Mouse (Mus musculus) cerebellum, adult 2 months (tissue): ENCODE measurements at regions not wholly inside any gene's neighbourhood (a gene's known extent, or its start where the extent isn't known, plus 50 kb on each side); places are given as distances from the start of the nearest gene placed in this dataset.

Experiments used
- DNase-seq, 2 experiments: peaks; one replicate each; pipeline ENCODE4 v3.0.0; 2021
- H3K27ac ChIP-seq: fragments of 200-500 bp; 2 replicates; pipeline ENCODE4 v1.5.1; 2012; ENCODE audit warnings: low read length, control low read depth, inconsistent platforms; ENCODE audit not compliant: insufficient read depth
- H3K27me3 ChIP-seq: fragments of 200-500 bp; 2 replicates; pipeline ENCODE4 v1.6.1; 2012; ENCODE audit warnings: inconsistent platforms, mild to moderate bottlenecking, low read length, moderate library complexity; ENCODE audit not compliant: control insufficient read depth, insufficient read depth
- H3K4me1 ChIP-seq: fragments of 200-500 bp; 2 replicates; pipeline ENCODE4 v1.6.1; 2011; ENCODE audit warnings: low read length; ENCODE audit not compliant: control insufficient read depth, insufficient read depth
- H3K4me3 ChIP-seq: fragments of 200-500 bp; replicated peaks from 2 replicates; pipeline ENCODE3; 2011; ENCODE audit warnings: mild to moderate bottlenecking, low read depth, low read length, control low read depth; ENCODE audit not compliant: insufficient read depth
- CTCF ChIP-seq: fragments of 200-500 bp; IDR thresholded peaks from 2 replicates; pipeline ENCODE4 v1.5.1; 2011; ENCODE audit warnings: low read depth, mild to moderate bottlenecking, control low read depth, low read length, moderate library complexity, borderline replicate concordance; ENCODE audit not compliant: insufficient read depth
- POLR2A ChIP-seq: fragments of 200-500 bp; IDR thresholded peaks from 2 replicates; pipeline ENCODE4 v1.6.1; 2011; ENCODE audit warnings: low read length, control low read depth, borderline replicate concordance; ENCODE audit not compliant: insufficient read depth
- WGBS: fragments of 180-500 bp; shearing (Covaris S2); methylation state at CpG from one replicate; pipeline ENCODE4 v1.1.7; 2018; 5-methylcytosine and 5-hydroxymethylcytosine counted together

- H3K4me3 ChIP-seq = no peak overlapping the region
- peaks cover 3% of the 10 kb centered on the region; the same call in 1 of the 2 replicates for H3K4me1 ChIP-seq
- no peak for TF ChIP-seq CTCF
- TF ChIP-seq POLR2A = no peak
- H3K27ac ChIP-seq = no peak overlapping the region
- no peaks in the 10 kb centered on the region for H3K27me3 ChIP-seq
- 85% methylated on average over 5 of the region's 5 CpGs for WGBS
- no peak for DNase-seq
Measured at GRCm38 (mm10) chr2:169057831-169058230, 102.4 kb upstream of the Zfp64 start.

GRCm38 (mm10) chr2:169049947-169050346 is 94.6 kb upstream of the Zfp64 start:
- 65% methylated on average over 14 of the region's 14 CpGs for WGBS
- H3K4me3 ChIP-seq = no peak overlapping the region
- DNase-seq = no peak
- H3K27me3 ChIP-seq = no peaks in the 10 kb centered on the region; the same call in 1 of the 2 replicates
- no peak overlapping the region for H3K27ac ChIP-seq
- TF ChIP-seq CTCF (no peak), POLR2A (no peak)
- no peaks in the 10 kb centered on the region for H3K4me1 ChIP-seq

- Histone ChIP-seq H3K4me1 (no peaks in the 10 kb centered on the region), H3K27me3 (no peaks in the 10 kb centered on the region), H3K27ac (no peak overlapping the region), H3K4me3 (no peak overlapping the region)
- 71% methylated on average over 2 of the region's 2 CpGs for WGBS
- TF ChIP-seq CTCF (no peak), POLR2A (no peak)
- no peak for DNase-seq
Measured at GRCm38 (mm10) chr2:169041748-169042147, 86.4 kb upstream of the Zfp64 start.

- no peak overlapping the region for H3K4me3 ChIP-seq
- no peaks in the 10 kb centered on the region for H3K4me1 ChIP-seq
- no peaks in the 10 kb centered on the region for H3K27me3 ChIP-seq
- DNase-seq = no peak
- no peak overlapping the region for H3K27ac ChIP-seq
- WGBS = 29% methylated on average over 11 of the region's 11 CpGs
- no peak for TF ChIP-seq POLR2A
- no peak for TF ChIP-seq CTCF
Measured at GRCm38 (mm10) chr2:169037975-169038374, 82.6 kb upstream of the Zfp64 start.

GRCm38 (mm10) chr2:169037519-169037918 is 82.1 kb upstream of the Zfp64 start:
- Histone ChIP-seq H3K4me3 (no peak overlapping the region), H3K4me1 (no peaks in the 10 kb centered on the region), H3K27me3 (no peaks in the 10 kb centered on the region), H3K27ac (no peak overlapping the region)
- 68% methylated on average over 9 of the region's 9 CpGs for WGBS
- TF ChIP-seq POLR2A (no peak), CTCF (no peak)
- DNase-seq = no peak

GRCm38 (mm10) chr2:169035315-169035714 is 79.9 kb upstream of the Zfp64 start:
- Histone ChIP-seq H3K4me3 (no peak overlapping the region), H3K27ac (no peak overlapping the region), H3K4me1 (no peaks in the 10 kb centered on the region), H3K27me3 (no peaks in the 10 kb centered on the region)
- no peak for TF ChIP-seq POLR2A
- peak; percentile 27; the same call in 1 of the 2 replicates for TF ChIP-seq CTCF
- 44% methylated on average over 3 of the region's 3 CpGs for WGBS
- DNase-seq = no peak

- Histone ChIP-seq H3K27me3 (no peaks in the 10 kb centered on the region), H3K4me1 (no peaks in the 10 kb centered on the region), H3K4me3 (no peak overlapping the region), H3K27ac (no peak overlapping the region)
- 70% methylated on average over 18 of the region's 18 CpGs for WGBS
- TF ChIP-seq POLR2A = no peak
- TF ChIP-seq CTCF = no peak
- no peak for DNase-seq
Measured at GRCm38 (mm10) chr2:169033997-169034396, 78.6 kb upstream of the Zfp64 start.

- H3K4me1 ChIP-seq = no peaks in the 10 kb centered on the region
- DNase-seq = no peak
- H3K27me3 ChIP-seq = no peaks in the 10 kb centered on the region
- H3K27ac ChIP-seq = no peak overlapping the region
- TF ChIP-seq CTCF (no peak), POLR2A (no peak)
- WGBS = 86% methylated on average over 3 of the region's 3 CpGs
- H3K4me3 ChIP-seq = no peak overlapping the region
Measured at GRCm38 (mm10) chr2:169033181-169033580, 77.8 kb upstream of the Zfp64 start.

GRCm38 (mm10) chr2:169028531-169029114 is 73.2 kb upstream of the Zfp64 start:
- 76% methylated on average over 9 of the region's 9 CpGs for WGBS
- no peak overlapping the region for H3K27ac ChIP-seq
- H3K4me3 ChIP-seq = no peak overlapping the region
- DNase-seq = no peak
- no peaks in the 10 kb centered on the region for H3K4me1 ChIP-seq
- TF ChIP-seq CTCF (no peak), POLR2A (no peak)
- H3K27me3 ChIP-seq = no peaks in the 10 kb centered on the region
